Mouse (Mus musculus) cerebellum, postnatal 10 days (tissue): ENCODE results near the gene Sytl2.

Experiments used
- DNase-seq, 2 experiments: peaks; one replicate each; pipeline ENCODE4 v3.0.0; 2021; ENCODE audit warnings: mixed read lengths in 2 of 2

The Sytl2 gene

GRCm38 (mm10) chr7:90301942-90302646 lies at the start of gene Sytl2:
Gene Sytl2 (plus strand): TSS chr7:90302252.
- peak; percentile 64 to 71 for DNase-seq

- peak; percentile 12 to 16 for DNase-seq
These were observed 49.1 kb upstream of the Sytl2 start for GRCm38 (mm10) chr7:90252946-90253345.

GRCm38 (mm10) chr7:90258701-90259100 lies 43.4 kb upstream of the Sytl2 start:
- DNase-seq = no peak

- no peak for DNase-seq
These were observed 42.2 kb upstream of the Sytl2 start for GRCm38 (mm10) chr7:90259899-90260298.

- no peak for DNase-seq
These were observed 40.0 kb upstream of the Sytl2 start for GRCm38 (mm10) chr7:90261902-90262599.

GRCm38 (mm10) chr7:90265289-90265970 lies 36.6 kb upstream of the Sytl2 start, which contains the start of gene Ccdc83:
Gene Ccdc83 (minus strand): TSS chr7:90265777.
- DNase-seq = peak; percentile 85 to 86

GRCm38 (mm10) chr7:90270141-90270540 lies 31.9 kb upstream of the Sytl2 start:
- no peak for DNase-seq

GRCm38 (mm10) chr7:90274561-90275100 lies 27.4 kb upstream of the Sytl2 start:
- DNase-seq = peak; percentile 38 to 51

GRCm38 (mm10) chr7:90277246-90277645 lies 24.8 kb upstream of the Sytl2 start:
- DNase-seq = no peak

- DNase-seq = no peak
These were observed 24.3 kb upstream of the Sytl2 start for GRCm38 (mm10) chr7:90277769-90278168.

GRCm38 (mm10) chr7:90279136-90279535 lies 22.9 kb upstream of the Sytl2 start:
- DNase-seq = no peak

- DNase-seq = peak; percentile 36 to 47
These were observed 21.7 kb upstream of the Sytl2 start for GRCm38 (mm10) chr7:90280274-90280875.

GRCm38 (mm10) chr7:90280878-90281277 lies 21.2 kb upstream of the Sytl2 start:
- DNase-seq = no peak

- DNase-seq = no peak
These were observed 20.1 kb upstream of the Sytl2 start for GRCm38 (mm10) chr7:90281759-90282546.

- DNase-seq = no peak
These were observed 19.3 kb upstream of the Sytl2 start for GRCm38 (mm10) chr7:90282786-90283185.

GRCm38 (mm10) chr7:90284793-90285192 lies 17.3 kb upstream of the Sytl2 start:
- no peak for DNase-seq

GRCm38 (mm10) chr7:90291885-90292284 lies 10.2 kb upstream of the Sytl2 start:
- no peak for DNase-seq

- DNase-seq = peak in 1 of 2 experiments; percentile 19
These were observed 848 bp downstream of the Sytl2 start for GRCm38 (mm10) chr7:90302647-90303552.

- no peak for DNase-seq
These were observed 4.0 kb downstream of the Sytl2 start for GRCm38 (mm10) chr7:90306079-90306478.

GRCm38 (mm10) chr7:90306968-90307367 lies 4.9 kb downstream of the Sytl2 start:
- DNase-seq = no peak

GRCm38 (mm10) chr7:90308003-90308402 lies 6.0 kb downstream of the Sytl2 start:
- no peak for DNase-seq
